Mouse (Mus musculus): ENCODE data around the gene Stx4a. TPM values are rescaled to one million over a fixed set of nuclear protein-coding genes. Genes with fewer than 3 reads are reported as not detected.
A peak's percentile ranks its signal among the peaks of the same experiment; 100 is the strongest.
"Not testable (repeated sequence)": the region's sequence is repeated elsewhere in the genome, so short reads cannot be mapped to it uniquely, and the experiment has no call there.

The Stx4a gene
- total RNA-seq, 1 experiment from 2014 or later: 93.0 TPM

GRCm38 (mm10) chr7:127812292-127812691 is 11.8 kb upstream of the Stx4a start:
- no peak for ATAC-seq (ENCODE audit: extremely low read depth, insufficient number of reproducible peaks, low FRiP score, poor library complexity, severe bottlenecking)

GRCm38 (mm10) chr7:127813821-127814220 is 10.3 kb upstream of the Stx4a start:
- no peak for ATAC-seq (ENCODE audit: extremely low read depth, insufficient number of reproducible peaks, low FRiP score, poor library complexity, severe bottlenecking)

- ATAC-seq (ENCODE audit: extremely low read depth, insufficient number of reproducible peaks, low FRiP score, poor library complexity, severe bottlenecking): no peak
Measured at GRCm38 (mm10) chr7:127814241-127814921, 9.7 kb upstream of the Stx4a start.

GRCm38 (mm10) chr7:127815116-127815665 is 8.9 kb upstream of the Stx4a start:
- no peak for ATAC-seq (ENCODE audit: extremely low read depth, insufficient number of reproducible peaks, low FRiP score, poor library complexity, severe bottlenecking)

- no peak for ATAC-seq (ENCODE audit: extremely low read depth, insufficient number of reproducible peaks, low FRiP score, poor library complexity, severe bottlenecking)
Measured at GRCm38 (mm10) chr7:127815954-127816821, 7.9 kb upstream of the Stx4a start.

- ATAC-seq (ENCODE audit: extremely low read depth, insufficient number of reproducible peaks, low FRiP score, poor library complexity, severe bottlenecking): no peak
Measured at GRCm38 (mm10) chr7:127817053-127817452, 7.0 kb upstream of the Stx4a start.

- ATAC-seq (ENCODE audit: extremely low read depth, insufficient number of reproducible peaks, low FRiP score, poor library complexity, severe bottlenecking): no peak
Measured at GRCm38 (mm10) chr7:127817776-127818175, 6.3 kb upstream of the Stx4a start.

GRCm38 (mm10) chr7:127820836-127821509 is 3.1 kb upstream of the Stx4a start:
- ATAC-seq (ENCODE audit: extremely low read depth, insufficient number of reproducible peaks, low FRiP score, poor library complexity, severe bottlenecking): no peak

GRCm38 (mm10) chr7:127822494-127822893 is 1.6 kb upstream of the Stx4a start:
- no peak for ATAC-seq (ENCODE audit: extremely low read depth, insufficient number of reproducible peaks, low FRiP score, poor library complexity, severe bottlenecking)

GRCm38 (mm10) chr7:127823236-127824171 is 590 bp upstream of the Stx4a start:
- ATAC-seq (ENCODE audit: extremely low read depth, insufficient number of reproducible peaks, low FRiP score, poor library complexity, severe bottlenecking): no peak

GRCm38 (mm10) chr7:127835550-127835949 is 11.5 kb downstream of the Stx4a start:
- no peak for ATAC-seq (ENCODE audit: extremely low read depth, insufficient number of reproducible peaks, low FRiP score, poor library complexity, severe bottlenecking)

GRCm38 (mm10) chr7:127837473-127837872 is 13.4 kb downstream of the Stx4a start:
- ATAC-seq (ENCODE audit: extremely low read depth, insufficient number of reproducible peaks, low FRiP score, poor library complexity, severe bottlenecking): no peak

GRCm38 (mm10) chr7:127837878-127838277 is 13.8 kb downstream of the Stx4a start:
- ATAC-seq (ENCODE audit: extremely low read depth, insufficient number of reproducible peaks, low FRiP score, poor library complexity, severe bottlenecking): not testable (repeated sequence)

- ATAC-seq (ENCODE audit: extremely low read depth, insufficient number of reproducible peaks, low FRiP score, poor library complexity, severe bottlenecking): not testable (repeated sequence)
Measured at GRCm38 (mm10) chr7:127840031-127840430, 15.9 kb downstream of the Stx4a start.

- ATAC-seq (ENCODE audit: extremely low read depth, insufficient number of reproducible peaks, low FRiP score, poor library complexity, severe bottlenecking): peak; percentile 10; the same call in 1 of the 2 replicates
Measured at GRCm38 (mm10) chr7:127840886-127841285, 16.8 kb downstream of the Stx4a start.

GRCm38 (mm10) chr7:127841340-127842000 is 17.4 kb downstream of the Stx4a start:
- ATAC-seq (ENCODE audit: extremely low read depth, insufficient number of reproducible peaks, low FRiP score, poor library complexity, severe bottlenecking): peak; percentile 68

GRCm38 (mm10) chr7:127842001-127842718 is 18.1 kb downstream of the Stx4a start:
- peak; percentile 80 for ATAC-seq (ENCODE audit: extremely low read depth, insufficient number of reproducible peaks, low FRiP score, poor library complexity, severe bottlenecking)
